Mouse (Mus musculus) central nervous system, embryonic 11.5 days (tissue): ENCODE results near the gene Rbm14. TPM values are rescaled to one million over a fixed set of nuclear protein-coding genes. Genes with fewer than 3 reads are reported as not detected.

Source experiments
- polyA plus RNA-seq: library from polyadenylated mRNA; depleted of rRNA; stranded (reverse); fragments of >200 nt; gene quantifications from 2 replicates; pipeline ENCODE4 v1.2.3, GENCODE M21; 2012; rRNA removed

Rbm14 gene
- polyA plus RNA-seq = 59.1 and 70.7 TPM in 2 replicates

GRCm38 (mm10) chr19:4811063-4811908, at the start of gene Rbm14, which contains the start of gene Gm21992:
Gene Rbm14 (minus strand): TSS chr19:4811634.
Gene Gm21992 (minus strand): TSS chr19:4811612.

GRCm38 (mm10) chr19:4854552-4855469, 43.4 kb upstream of the Rbm14 start, which contains the start of gene Ctsf:
Gene Ctsf (plus strand): TSS chr19:4855130.

DNA sequence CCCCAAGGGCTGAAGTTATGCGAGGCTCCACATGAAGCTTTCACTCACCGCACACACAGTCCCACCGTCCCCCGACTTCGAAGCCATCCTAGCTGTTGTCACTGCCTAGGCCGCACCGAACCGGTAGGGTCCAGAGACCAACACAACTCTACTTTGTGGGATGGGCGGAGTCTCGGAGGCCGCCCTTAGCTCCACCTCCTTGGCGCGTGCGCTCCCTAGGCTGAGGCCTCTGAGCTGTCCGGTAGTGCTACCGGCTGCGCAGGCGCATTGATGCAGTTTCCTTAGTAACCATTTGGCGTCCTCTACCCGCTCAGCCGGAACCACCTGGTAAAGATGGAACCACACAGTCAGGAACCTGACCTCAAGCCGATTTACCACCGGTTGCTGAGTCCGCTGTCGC, 27.7 kb upstream of the Rbm14 start, which contains the start of the genes Ccs and Ccdc87:
Ccs (minus strand) TSS at position 184 of the 400 bp plus-strand sequence.
Ccdc87 (plus strand) TSS at position 218 of the 400 bp plus-strand sequence.

GRCm38 (mm10) chr19:4793831-4794422, 17.5 kb downstream of the Rbm14 start, which contains the start of gene Rbm4:
Gene Rbm4 (minus strand): TSS chr19:4793901.

DNA sequence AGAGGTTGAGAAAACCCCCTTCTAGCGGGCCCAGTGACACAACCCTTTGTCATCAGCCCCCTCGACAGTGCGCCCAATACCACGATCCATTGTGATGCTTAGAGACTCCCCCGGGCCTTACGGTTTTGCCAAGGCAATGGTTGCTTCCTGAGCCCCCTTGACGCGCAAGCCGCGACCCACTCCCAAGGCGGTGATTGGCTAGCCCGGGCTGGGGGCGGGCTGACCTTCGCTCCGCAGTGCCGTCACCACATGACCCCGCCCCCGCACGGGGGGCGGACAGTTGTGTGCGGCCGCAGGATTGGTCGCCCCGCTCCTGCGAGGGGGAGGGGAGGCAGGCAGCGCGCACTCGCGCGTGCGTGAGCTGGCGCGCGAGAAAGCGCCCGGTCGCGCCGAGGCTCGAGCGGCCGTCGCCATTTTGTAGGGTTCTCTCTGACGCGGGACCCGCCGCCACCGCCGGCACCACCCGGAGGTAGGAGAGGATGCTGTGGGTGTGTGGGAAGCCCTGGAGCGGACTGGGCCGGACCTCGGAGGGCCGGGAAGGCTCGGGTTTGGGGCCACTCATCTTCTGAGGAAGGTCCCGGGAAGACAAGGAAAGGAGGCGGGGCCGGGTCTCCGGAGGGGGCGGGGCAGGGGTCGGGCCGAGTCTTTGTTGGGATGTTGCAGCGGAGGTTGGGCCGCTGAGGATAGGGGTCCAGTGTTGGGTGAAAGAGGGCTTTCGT, 55.1 kb downstream of the Rbm14 start, which contains the start of gene Rbm4b:
Rbm4b (plus strand) TSS at position 305 of the 719 bp plus-strand sequence.

Other genes with a start within 250 kb of the Rbm14 start
- gene Lrfn4, start 196.0 kb downstream of the Rbm14 start, polyA plus RNA-seq = 49.3 and 50.7 TPM in 2 replicates
- gene Rce1, start 186.0 kb downstream of the Rbm14 start, polyA plus RNA-seq = 53.9 and 64.4 TPM in 2 replicates
- gene Gm960, start 113.0 kb downstream of the Rbm14 start, polyA plus RNA-seq = 0.68 and 1.4 TPM in 2 replicates
- 15.7 and 24.4 TPM in 2 replicates for gene Sptbn2, start 100.5 kb downstream of the Rbm14 start, polyA plus RNA-seq
- 41.5 and 71.8 TPM in 2 replicates for gene Rbm4b, start 55.1 kb downstream of the Rbm14 start, polyA plus RNA-seq
- 99.0 and 147 TPM in 2 replicates for gene Rbm4, start 17.7 kb downstream of the Rbm14 start, polyA plus RNA-seq
- gene Gm21992, start within 50 bp of the Rbm14 start, polyA plus RNA-seq = 32.2 and 53.0 TPM in 2 replicates
- gene Ccs, start 27.7 kb upstream of the Rbm14 start, polyA plus RNA-seq = 49.6 and 64.8 TPM in 2 replicates
- 0.10 and 0.13 TPM in 2 replicates for gene Ccdc87, start 27.7 kb upstream of the Rbm14 start, polyA plus RNA-seq
- gene Ctsf, start 43.5 kb upstream of the Rbm14 start, polyA plus RNA-seq = 27.4 and 31.9 TPM in 2 replicates
- gene Actn3, start 66.3 kb upstream of the Rbm14 start, polyA plus RNA-seq = 1.1 and 2.8 TPM in 2 replicates
- gene Zdhhc24, start 67.0 kb upstream of the Rbm14 start, polyA plus RNA-seq = 22.3 and 22.5 TPM in 2 replicates
- 12.7 and 16.0 TPM in 2 replicates for gene Bbs1, start 95.0 kb upstream of the Rbm14 start, polyA plus RNA-seq
- 113 and 134 TPM in 2 replicates for gene Dpp3, start 116.7 kb upstream of the Rbm14 start, polyA plus RNA-seq
- gene Peli3, start 131.5 kb upstream of the Rbm14 start, polyA plus RNA-seq = 2.4 and 2.7 TPM in 2 replicates
- gene Mrpl11, start 150.5 kb upstream of the Rbm14 start, polyA plus RNA-seq = 94.4 and 104 TPM in 2 replicates
- gene Npas4, start 178.7 kb upstream of the Rbm14 start, polyA plus RNA-seq = 0.66 and 1.3 TPM in 2 replicates
- 7.1 and 13.2 TPM in 2 replicates for gene Slc29a2, start 212.2 kb upstream of the Rbm14 start, polyA plus RNA-seq
- 19.0 and 22.3 TPM in 2 replicates for gene B4gat1, start 227.2 kb upstream of the Rbm14 start, polyA plus RNA-seq
- 1.8 and 1.9 TPM in 2 replicates for gene AC124502.3, start 227.3 kb upstream of the Rbm14 start, polyA plus RNA-seq
- 46.4 and 78.8 TPM in 2 replicates for gene Brms1, start 229.7 kb upstream of the Rbm14 start, polyA plus RNA-seq
- 2.9 and 3.7 TPM in 2 replicates for gene Rin1, start 238.8 kb upstream of the Rbm14 start, polyA plus RNA-seq